Mouse (Mus musculus) midbrain, postnatal 0 days (tissue): ENCODE measurements around the gene Wfdc9. TPM values are rescaled to one million over a fixed set of nuclear protein-coding genes. Genes with fewer than 3 reads are reported as not detected.

ENCODE experiments used
- ATAC-seq: fragments of 200-750 bp; cut with Nextera tagmentation; 2 replicates; pipeline ENCODE4 v1.8.0; 2017; ENCODE audit warnings: moderate number of reproducible peaks, mild to moderate bottlenecking, moderate TSS enrichment, moderate library complexity; ENCODE audit not compliant: low FRiP score
- DNase-seq: peaks from one replicate; pipeline ENCODE4 v3.0.0-alpha.2; 2015; ENCODE audit warnings: low spot score
- H3K27ac ChIP-seq: fragments of 300-500 bp; sonication (generic); 2 replicates; pipeline ENCODE4 v1.5.1; 2014; ENCODE audit warnings: low read depth, mild to moderate bottlenecking, low read length, mixed read lengths
- H3K27me3 ChIP-seq: fragments of 300-500 bp; sonication (generic); 2 replicates; pipeline ENCODE4 v1.6.1; 2014; ENCODE audit warnings: low read length, control low read depth, mixed read lengths; ENCODE audit not compliant: insufficient read depth
- H3K36me3 ChIP-seq: fragments of 300-500 bp; sonication (generic); 2 replicates; pipeline ENCODE4 v1.6.1; 2014; ENCODE audit warnings: low read length, control low read depth, mixed read lengths; ENCODE audit not compliant: insufficient read depth
- H3K4me1 ChIP-seq: fragments of 300-500 bp; sonication (generic); 2 replicates; pipeline ENCODE4 v1.6.1; 2014; ENCODE audit warnings: mild to moderate bottlenecking, control low read depth, antibody characterized with exemption, low read length, mixed read lengths; ENCODE audit not compliant: insufficient read depth
- H3K4me2 ChIP-seq: fragments of 300-500 bp; sonication (generic); 2 replicates; pipeline ENCODE4 v1.6.1; 2014; ENCODE audit warnings: low read depth, mild to moderate bottlenecking, low read length, mixed read lengths; ENCODE audit not compliant: poor library complexity, severe bottlenecking
- H3K4me3 ChIP-seq: fragments of 300-500 bp; sonication (generic); 2 replicates; pipeline ENCODE4 v1.5.1; 2014; ENCODE audit warnings: low read depth, mild to moderate bottlenecking, low read length, moderate library complexity
- H3K9ac ChIP-seq: fragments of 300-500 bp; sonication (generic); replicated peaks from 2 replicates; pipeline ENCODE4 v1.6.1; 2014; ENCODE audit warnings: mild to moderate bottlenecking, low read length, moderate library complexity, mixed read lengths; ENCODE audit not compliant: poor library complexity, severe bottlenecking
- H3K9me3 ChIP-seq: fragments of 300-500 bp; sonication (generic); 2 replicates; pipeline ENCODE4 v1.6.1; 2016; ENCODE audit warnings: low read length, control low read depth
- CTCF ChIP-seq: IDR thresholded peaks from 2 replicates; pipeline ENCODE4 v1.5.1; 2016; ENCODE audit warnings: antibody characterized with exemption, mild to moderate bottlenecking
- WGBS: fragments of 180-500 bp; shearing (Covaris S2); extraction: QIAGEN DNeasy Blood & Tissue Kit; methylation state at CpG from one replicate; pipeline ENCODE4 v1.1.7; 2014; 5-methylcytosine and 5-hydroxymethylcytosine counted together
- polyA plus RNA-seq: library from polyadenylated mRNA; unstranded; fragments of >200 nt; fragmentation: Nextera tagmentation; extraction: Ambion mirVana; gene quantifications from 2 replicates; pipeline ENCODE4 v1.2.1, GENCODE M21; 2015
- total RNA-seq: library from RNA; depleted of rRNA; stranded (reverse); fragments of >200 nt; gene quantifications from 2 replicates; pipeline ENCODE4 v1.2.3, GENCODE M21; 2014; rRNA removed

The Wfdc9 gene
- total and polyA plus RNA-seq, 2 experiments from 2014 or later: not detected

- Histone ChIP-seq H3K9me3 (no peaks in the 10 kb centered on the region), H3K27ac (no peak overlapping the region), H3K36me3 (no peaks in the 10 kb centered on the region), H3K4me1 (no peaks in the 10 kb centered on the region), H3K4me3 (no peak overlapping the region), H3K27me3 (no peaks in the 10 kb centered on the region), H3K9ac (no peak overlapping the region), H3K4me2 (no peak overlapping the region)
- 78% methylated on average over 6 of the region's 6 CpGs for whole genome bisulfite sequencing
- ATAC-seq: no peak
- DNase-seq: no peak
- no peak for TF ChIP-seq CTCF
Measured at GRCm38 (mm10) chr2:164608781-164609180, 47.6 kb downstream of the Wfdc9 start.

- no peak overlapping the region for H3K27ac ChIP-seq
- no peak overlapping the region for H3K4me3 ChIP-seq
- H3K4me2 ChIP-seq: no peak overlapping the region
- no peaks in the 10 kb centered on the region for H3K9me3 ChIP-seq
- DNase-seq: no peak
- no peak for ATAC-seq
- H3K27me3 ChIP-seq: no peaks in the 10 kb centered on the region
- 97% methylated on average over 8 of the region's 8 CpGs for WGBS
- no peak overlapping the region for H3K9ac ChIP-seq
- H3K4me1 ChIP-seq: no peaks in the 10 kb centered on the region
- no peaks in the 10 kb centered on the region for H3K36me3 ChIP-seq
- TF ChIP-seq CTCF: no peak
Measured at GRCm38 (mm10) chr2:164604411-164604810, 52.0 kb downstream of the Wfdc9 start.

GRCm38 (mm10) chr2:164603482-164603881, 52.9 kb downstream of the Wfdc9 start:
- no peak for ATAC-seq
- 92% methylated on average over 3 of the region's 3 CpGs for WGBS
- TF ChIP-seq CTCF: peak; percentile 11; the same call in 1 of the 2 replicates

GRCm38 (mm10) chr2:164600179-164600578, 56.2 kb downstream of the Wfdc9 start:
- Histone ChIP-seq H3K4me3 (no peak overlapping the region), H3K27ac (no peak overlapping the region), H3K9me3 (no peaks in the 10 kb centered on the region), H3K9ac (no peak overlapping the region), H3K4me1 (no peaks in the 10 kb centered on the region), H3K4me2 (no peak overlapping the region), H3K27me3 (no peaks in the 10 kb centered on the region), H3K36me3 (no peaks in the 10 kb centered on the region)
- WGBS: 65% methylated on average over 3 of the region's 3 CpGs
- ATAC-seq (no peak), DNase-seq (no peak)
- TF ChIP-seq CTCF: peak; percentile 32; the same call in 1 of the 2 replicates

More at GRCm38 (mm10) chr2:164603482-164603881, 52.9 kb downstream of the Wfdc9 start:
- Histone ChIP-seq H3K9ac (no peak overlapping the region), H3K36me3 (no peaks in the 10 kb centered on the region), H3K27me3 (no peaks in the 10 kb centered on the region), H3K4me3 (no peak overlapping the region), H3K4me2 (no peak overlapping the region), H3K27ac (no peak overlapping the region), H3K4me1 (no peaks in the 10 kb centered on the region), H3K9me3 (no peaks in the 10 kb centered on the region)
- DNase-seq: no peak

Other genes with a start within 250 kb of the Wfdc9 start
Only the 30 nearest of the 31 such genes appear.
- 13.8 and 20.3 TPM in 2 replicates for gene Sdc4, start 212.7 kb downstream of the Wfdc9 start, total RNA-seq
- gene Sdc4, start 212.7 kb downstream of the Wfdc9 start, polyA plus RNA-seq: 18.3 and 19.3 TPM in 2 replicates
- gene Sys1, start 199.6 kb downstream of the Wfdc9 start, total RNA-seq: 194 and 206 TPM in 2 replicates
- 103 and 108 TPM in 2 replicates for gene Sys1, start 199.6 kb downstream of the Wfdc9 start, polyA plus RNA-seq
- 4.7 and 15.0 TPM in 2 replicates for gene Gm20458, start 195.6 kb downstream of the Wfdc9 start, total RNA-seq
- gene Gm20458, start 195.6 kb downstream of the Wfdc9 start, polyA plus RNA-seq: 6.9 and 7.2 TPM in 2 replicates
- gene Trp53tg5, start 182.9 kb downstream of the Wfdc9 start, total RNA-seq: not detected in 2 replicates
- gene Trp53tg5, start 182.9 kb downstream of the Wfdc9 start, polyA plus RNA-seq: not detected in 2 replicates
- gene Dbndd2, start 170.5 kb downstream of the Wfdc9 start, total RNA-seq: 21.1 and 26.7 TPM in 2 replicates
- 24.8 and 25.4 TPM in 2 replicates for gene Dbndd2, start 170.5 kb downstream of the Wfdc9 start, polyA plus RNA-seq
- 117 and 126 TPM in 2 replicates for gene Pigt, start 159.1 kb downstream of the Wfdc9 start, total RNA-seq
- 121 and 126 TPM in 2 replicates for gene Pigt, start 159.1 kb downstream of the Wfdc9 start, polyA plus RNA-seq
- gene Wfdc2, start 94.2 kb downstream of the Wfdc9 start, total RNA-seq: 0.38 and 0.52 TPM in 2 replicates
- 1.5 and 1.9 TPM in 2 replicates for gene Wfdc2, start 94.2 kb downstream of the Wfdc9 start, polyA plus RNA-seq
- gene Spint3, start 83.1 kb downstream of the Wfdc9 start, total RNA-seq: not detected in 2 replicates
- not detected in 2 replicates for gene Spint3, start 83.1 kb downstream of the Wfdc9 start, polyA plus RNA-seq
- not detected in 2 replicates for gene Wfdc6a, start 71.1 kb downstream of the Wfdc9 start, total RNA-seq
- not detected in 2 replicates for gene Wfdc6a, start 71.1 kb downstream of the Wfdc9 start, polyA plus RNA-seq
- not detected in 2 replicates for gene Eppin, start 63.0 kb downstream of the Wfdc9 start, total RNA-seq
- gene Eppin, start 63.0 kb downstream of the Wfdc9 start, polyA plus RNA-seq: not detected in 2 replicates
- gene Wfdc6b, start 43.1 kb downstream of the Wfdc9 start, total RNA-seq: not detected in 2 replicates
- gene Wfdc6b, start 43.1 kb downstream of the Wfdc9 start, polyA plus RNA-seq: not detected in 2 replicates
- gene Wfdc8, start 43.0 kb downstream of the Wfdc9 start, total RNA-seq: 0.28 TPM in 1 of 2 replicates, not detected in the other
- not detected in 2 replicates for gene Wfdc8, start 43.0 kb downstream of the Wfdc9 start, polyA plus RNA-seq
- gene Wfdc16, start 17.8 kb downstream of the Wfdc9 start, total RNA-seq: not detected in 2 replicates
- not detected in 2 replicates for gene Wfdc16, start 17.8 kb downstream of the Wfdc9 start, polyA plus RNA-seq
- 3.5 TPM in 1 of 2 replicates, not detected in the other for gene Wfdc10, start 537 bp downstream of the Wfdc9 start, total RNA-seq
- 0.38 and 0.42 TPM in 2 replicates for gene Wfdc10, start 537 bp downstream of the Wfdc9 start, polyA plus RNA-seq
- not detected in 2 replicates for gene Wfdc11, start 17.5 kb upstream of the Wfdc9 start, total RNA-seq
- gene Wfdc11, start 17.5 kb upstream of the Wfdc9 start, polyA plus RNA-seq: not detected in 2 replicates
- gene Wfdc13, start 28.5 kb upstream of the Wfdc9 start, total RNA-seq: not detected in 2 replicates
- not detected in 2 replicates for gene Wfdc13, start 28.5 kb upstream of the Wfdc9 start, polyA plus RNA-seq
- gene Spint4, start 41.9 kb upstream of the Wfdc9 start, total RNA-seq: not detected in 2 replicates
- gene Spint4, start 41.9 kb upstream of the Wfdc9 start, polyA plus RNA-seq: not detected in 2 replicates
- gene Spint5, start 58.7 kb upstream of the Wfdc9 start, total RNA-seq: not detected in 2 replicates
- gene Spint5, start 58.7 kb upstream of the Wfdc9 start, polyA plus RNA-seq: not detected in 2 replicates
- gene Wfdc3, start 89.3 kb upstream of the Wfdc9 start, total RNA-seq: 0.16 and 1.3 TPM in 2 replicates
- gene Wfdc3, start 89.3 kb upstream of the Wfdc9 start, polyA plus RNA-seq: 0.60 and 0.97 TPM in 2 replicates
- gene Dnttip1, start 89.4 kb upstream of the Wfdc9 start, total RNA-seq: 18.5 and 24.7 TPM in 2 replicates
- 48.4 and 54.2 TPM in 2 replicates for gene Dnttip1, start 89.4 kb upstream of the Wfdc9 start, polyA plus RNA-seq
- gene Ube2c, start 113.3 kb upstream of the Wfdc9 start, total RNA-seq: 14.6 and 38.5 TPM in 2 replicates
- gene Ube2c, start 113.3 kb upstream of the Wfdc9 start, polyA plus RNA-seq: 18.1 and 18.4 TPM in 2 replicates
- not detected in 2 replicates for gene Tnnc2, start 123.4 kb upstream of the Wfdc9 start, total RNA-seq
- 0.31 and 0.62 TPM in 2 replicates for gene Tnnc2, start 123.4 kb upstream of the Wfdc9 start, polyA plus RNA-seq
- gene Snx21, start 129.2 kb upstream of the Wfdc9 start, total RNA-seq: 80.8 and 100 TPM in 2 replicates
- 50.8 and 54.1 TPM in 2 replicates for gene Snx21, start 129.2 kb upstream of the Wfdc9 start, polyA plus RNA-seq
- gene Acot8, start 148.3 kb upstream of the Wfdc9 start, total RNA-seq: 24.2 and 25.8 TPM in 2 replicates
- gene Acot8, start 148.3 kb upstream of the Wfdc9 start, polyA plus RNA-seq: 17.5 and 19.7 TPM in 2 replicates
- 6.4 and 7.7 TPM in 2 replicates for gene Zswim3, start 148.5 kb upstream of the Wfdc9 start, total RNA-seq
- gene Zswim3, start 148.5 kb upstream of the Wfdc9 start, polyA plus RNA-seq: 5.5 and 7.4 TPM in 2 replicates
- 24.8 and 25.1 TPM in 2 replicates for gene Zswim1, start 166.1 kb upstream of the Wfdc9 start, total RNA-seq
- 35.3 and 36.0 TPM in 2 replicates for gene Zswim1, start 166.1 kb upstream of the Wfdc9 start, polyA plus RNA-seq
- 1.1 TPM in 1 of 2 replicates, not detected in the other for gene Spata25, start 172.0 kb upstream of the Wfdc9 start, total RNA-seq
- not detected in 2 replicates for gene Spata25, start 172.0 kb upstream of the Wfdc9 start, polyA plus RNA-seq
- 110 and 112 TPM in 2 replicates for gene Ctsa, start 176.3 kb upstream of the Wfdc9 start, total RNA-seq
- gene Ctsa, start 176.3 kb upstream of the Wfdc9 start, polyA plus RNA-seq: 101 and 102 TPM in 2 replicates
- gene Neurl2, start 176.9 kb upstream of the Wfdc9 start, total RNA-seq: 10.4 and 11.2 TPM in 2 replicates
- gene Neurl2, start 176.9 kb upstream of the Wfdc9 start, polyA plus RNA-seq: 7.6 and 7.8 TPM in 2 replicates
- gene Pltp, start 201.1 kb upstream of the Wfdc9 start, total RNA-seq: 55.5 and 59.8 TPM in 2 replicates
- gene Pltp, start 201.1 kb upstream of the Wfdc9 start, polyA plus RNA-seq: 85.5 and 87.7 TPM in 2 replicates